Mouse (Mus musculus) spleen, postnatal 36 days (tissue): ENCODE data around the gene Itfg1.
"Not testable (repeated sequence)": the region's sequence is repeated elsewhere in the genome, so short reads cannot be mapped to it uniquely, and the experiment has no call there.

Experiments
- DNase-seq, 2 experiments: peaks; one replicate each; pipeline ENCODE4 v3.0.0; 2022; ENCODE audit warnings: low spot score in 2 of 2, mixed read lengths in 1 of 2

Gene Itfg1

DNA sequence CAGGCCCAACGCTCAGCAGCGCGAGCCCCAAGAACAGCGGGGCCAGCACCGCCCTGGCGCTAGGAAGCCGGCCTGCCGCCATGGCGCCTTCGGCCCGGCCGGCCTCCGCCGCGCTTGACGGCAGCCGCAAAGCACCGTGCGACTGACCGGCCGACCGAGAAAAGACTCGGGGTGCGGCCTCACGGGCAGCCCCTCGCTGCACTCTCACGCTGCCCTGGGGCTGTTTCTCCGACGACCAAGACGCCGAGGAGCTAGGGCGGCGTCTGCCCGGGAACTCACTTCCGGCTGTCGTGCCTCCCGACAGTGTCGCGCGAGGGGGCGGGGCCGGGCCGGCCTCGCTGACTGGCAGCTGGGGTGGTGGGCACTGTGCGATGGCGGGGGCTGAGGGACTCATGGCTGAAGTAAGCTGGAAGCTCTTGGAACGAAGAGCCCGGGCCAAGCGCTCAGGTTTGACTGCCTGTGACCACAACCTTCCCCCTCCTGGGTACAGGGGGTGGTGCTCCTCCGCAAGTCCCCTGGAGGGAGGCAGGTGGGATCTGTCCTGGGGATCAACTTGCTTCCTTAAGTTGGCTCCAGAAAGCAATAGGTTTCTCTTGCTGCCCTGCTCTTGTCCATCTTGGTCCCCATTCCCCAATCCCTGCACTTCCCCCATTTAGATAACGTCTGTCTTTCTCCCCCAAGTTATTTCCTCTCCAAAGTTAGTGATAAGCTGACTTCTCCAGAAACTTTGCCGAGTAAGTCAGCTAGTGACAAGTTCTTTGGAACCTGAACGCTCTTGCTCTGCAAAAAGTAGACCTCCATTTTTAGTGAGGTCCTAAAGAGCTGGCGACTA lies at the start of gene Itfg1, which contains the start of gene Phkb:
TSS of gene Itfg1 (minus strand) at position 265 of the 832 bp plus-strand sequence.
TSS of gene Phkb (plus strand) at position 303 of the 832 bp plus-strand sequence.
- peak; percentile 84 to 85 for DNase-seq

DNA sequence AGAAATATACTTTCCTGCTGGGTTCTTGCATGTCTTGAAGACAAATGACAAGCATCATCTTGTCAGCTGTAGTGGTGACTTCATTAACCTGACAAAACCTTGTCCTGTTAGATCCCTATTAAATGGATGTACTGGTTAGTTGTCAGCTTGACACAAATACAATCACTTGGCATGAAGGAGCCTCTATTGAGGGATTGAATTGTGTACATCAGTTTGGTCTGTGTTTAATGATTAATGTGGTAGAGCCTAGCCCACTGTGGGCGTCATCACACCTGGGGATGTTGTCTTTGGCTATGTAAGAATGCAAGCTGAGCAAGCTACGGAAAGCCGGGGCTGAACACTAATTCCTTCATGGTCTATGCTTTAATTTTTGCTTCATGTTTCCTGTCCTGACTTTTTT lies 44.1 kb upstream of the Itfg1 start:
- DNase-seq = no peak

DNA sequence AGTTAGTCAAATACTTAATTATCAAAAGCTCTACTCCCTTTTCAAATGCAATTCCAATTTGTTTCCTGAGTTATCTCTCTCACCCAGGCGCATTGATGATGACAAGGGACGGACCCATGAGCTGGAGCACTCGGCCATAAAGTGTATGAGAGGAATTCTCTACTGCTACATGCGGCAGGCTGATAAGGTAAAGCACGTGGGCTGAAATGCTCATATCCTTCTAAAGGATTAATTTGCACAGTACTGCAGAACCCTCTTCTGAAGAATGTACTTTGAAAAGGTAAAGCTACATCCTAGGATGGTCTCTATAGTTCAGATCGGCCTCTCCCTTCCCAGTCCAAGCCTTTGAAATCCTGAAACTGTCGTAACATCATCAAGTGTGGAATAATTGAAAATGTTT lies 38.9 kb upstream of the Itfg1 start:
- DNase-seq = no peak

DNA sequence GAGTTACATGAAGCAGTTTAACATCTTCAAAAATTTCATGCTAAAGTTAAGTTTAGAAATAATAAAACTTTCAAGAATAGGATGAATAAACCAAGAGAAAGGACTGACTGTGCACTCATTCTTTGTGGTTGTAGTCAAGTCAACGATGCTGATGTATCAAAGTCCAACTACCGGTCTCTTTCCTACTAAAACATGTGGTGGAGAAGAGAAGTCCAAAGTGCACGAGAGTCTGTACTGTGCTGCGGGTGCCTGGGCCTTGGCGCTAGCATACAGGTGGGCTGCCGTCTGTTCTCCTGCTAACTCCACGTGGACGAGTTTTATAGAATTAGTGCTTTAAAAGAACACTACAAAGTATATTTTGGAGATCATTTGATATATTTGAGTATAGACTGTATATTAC lies 37.3 kb upstream of the Itfg1 start:
- DNase-seq = no peak

DNA sequence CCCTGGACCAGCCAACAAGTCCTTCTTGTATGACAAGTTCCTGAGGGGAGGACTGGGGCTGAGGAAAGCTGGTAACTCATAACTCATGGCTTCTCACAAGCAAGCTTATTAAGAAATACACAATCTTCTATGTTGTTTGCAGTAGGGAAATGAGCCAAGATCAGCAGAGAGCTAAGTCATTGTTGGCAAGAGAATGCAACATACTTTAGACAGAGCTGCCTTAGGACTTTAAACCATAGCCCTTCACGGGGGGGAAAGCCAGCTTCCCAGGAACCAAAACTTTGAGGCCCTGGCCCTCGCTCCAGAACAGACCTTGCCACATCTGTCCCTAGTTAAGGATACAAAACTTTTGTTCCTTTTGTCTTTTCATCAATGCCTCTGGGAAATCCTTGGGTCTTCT lies 30.9 kb upstream of the Itfg1 start:
- DNase-seq = no peak

DNA sequence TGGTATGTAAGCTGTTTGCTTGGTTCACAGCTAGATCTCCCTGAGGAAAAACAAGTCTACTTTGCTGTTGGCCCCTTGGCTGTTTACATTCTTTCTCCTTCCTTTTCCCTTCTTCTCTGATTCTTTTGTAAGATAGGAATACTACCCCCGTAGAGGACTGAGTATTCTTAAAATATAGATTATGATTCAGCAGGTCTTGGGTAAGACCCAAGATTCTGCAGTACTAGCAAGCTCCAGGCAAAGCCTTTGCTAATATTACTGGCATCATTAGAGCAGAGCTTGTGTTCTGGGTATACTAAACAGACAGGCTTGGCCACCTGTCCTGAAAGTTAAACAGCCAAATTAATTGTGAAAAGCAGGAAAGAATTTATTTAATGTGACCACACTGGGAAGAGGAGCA lies 21.7 kb upstream of the Itfg1 start:
- no peak for DNase-seq

DNA sequence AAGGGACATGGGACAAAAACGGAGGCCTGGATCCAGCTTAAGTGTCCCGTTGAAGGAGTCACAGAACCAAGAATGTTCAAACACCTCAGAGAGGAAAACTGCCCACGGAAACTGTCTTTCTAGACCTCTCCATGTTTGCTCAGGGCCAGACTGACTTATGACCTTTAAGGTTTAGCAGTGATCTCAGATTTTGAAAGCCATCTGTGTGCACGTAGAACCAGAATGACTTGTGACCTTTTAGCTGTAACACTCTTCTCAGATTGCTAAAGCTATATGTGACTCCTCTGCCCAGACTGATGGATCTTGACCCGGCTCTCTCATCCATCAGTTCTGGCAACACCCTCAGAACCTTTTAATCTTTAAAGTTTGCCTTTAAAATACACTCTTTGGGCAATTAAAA lies 19.9 kb upstream of the Itfg1 start:
- no peak for DNase-seq

DNA sequence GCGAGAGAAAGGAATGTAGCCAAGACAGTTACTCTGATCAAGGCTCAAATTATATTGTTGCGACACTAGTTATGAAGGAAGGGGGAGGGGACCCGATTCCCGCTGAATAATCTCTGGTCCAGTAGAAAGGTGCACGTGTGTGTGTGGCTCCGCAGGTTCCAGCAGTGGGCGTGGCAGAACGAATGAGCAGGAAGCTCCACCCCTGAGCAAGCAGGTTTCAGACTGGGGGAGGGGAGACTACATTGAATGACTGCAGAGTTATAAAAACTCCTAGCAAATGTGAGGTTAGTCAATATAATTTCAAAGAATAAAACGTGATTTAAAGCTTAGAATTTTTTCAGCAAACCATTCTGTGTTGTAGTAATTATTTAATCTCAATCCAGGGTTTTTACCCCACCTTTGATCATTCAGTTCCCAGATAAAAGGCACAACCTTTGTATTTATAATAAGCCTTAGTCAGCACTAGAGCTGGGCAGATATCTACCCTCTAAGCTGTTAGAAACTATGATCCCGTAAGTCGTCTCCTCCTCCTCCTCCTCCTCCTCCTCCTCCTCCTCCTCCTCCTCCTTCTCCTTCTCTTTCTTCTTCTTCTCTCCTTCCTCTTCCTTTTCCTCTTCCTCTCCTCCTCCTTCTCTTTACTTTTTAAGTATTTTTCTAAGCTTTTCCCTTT lies 16.6 kb upstream of the Itfg1 start:
- not testable (repeated sequence) for DNase-seq

DNA sequence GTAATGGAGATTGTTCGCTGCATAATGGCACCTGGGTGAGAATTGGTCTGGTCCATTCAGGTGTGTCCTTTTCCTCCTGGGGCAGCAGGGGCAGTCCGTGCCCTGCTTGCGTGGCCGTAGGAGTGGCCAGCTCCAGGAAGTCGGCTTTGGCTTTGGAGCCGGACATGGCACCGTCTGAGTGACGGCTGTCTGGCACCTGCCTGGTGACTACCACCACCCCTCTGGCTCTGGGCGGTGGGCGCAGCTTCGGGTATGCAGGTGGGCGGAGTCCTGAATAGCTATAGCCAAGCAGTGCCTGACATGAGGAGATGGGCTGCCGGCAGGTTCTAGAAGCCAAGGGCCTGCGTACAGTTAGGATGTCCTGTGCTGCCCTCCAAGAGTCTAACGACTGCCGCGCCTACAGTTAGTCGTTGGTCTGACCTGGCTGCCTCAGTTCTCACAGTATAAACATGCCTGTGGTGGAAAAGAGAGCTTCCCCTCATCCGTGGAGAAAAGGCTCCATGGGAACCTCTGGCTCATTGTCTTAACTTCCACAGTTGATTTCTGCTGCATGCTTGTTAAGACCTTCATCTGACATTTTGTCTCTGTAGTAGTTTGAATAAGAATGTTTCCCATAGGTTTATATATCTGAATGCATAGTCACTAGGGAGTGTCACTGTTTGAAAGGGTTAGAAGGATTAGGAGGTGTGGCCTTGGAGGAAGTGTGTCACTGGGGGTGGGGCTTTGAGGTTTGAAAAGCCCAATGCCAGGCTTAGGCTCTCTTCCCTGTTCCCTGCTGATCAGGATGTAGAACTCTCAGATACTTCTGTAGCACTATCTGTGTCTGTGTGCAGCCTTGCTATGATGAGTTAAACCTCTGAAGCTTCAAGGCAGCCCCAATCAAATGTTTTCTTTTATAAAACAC lies 13.8 kb upstream of the Itfg1 start:
- DNase-seq = no peak

DNA sequence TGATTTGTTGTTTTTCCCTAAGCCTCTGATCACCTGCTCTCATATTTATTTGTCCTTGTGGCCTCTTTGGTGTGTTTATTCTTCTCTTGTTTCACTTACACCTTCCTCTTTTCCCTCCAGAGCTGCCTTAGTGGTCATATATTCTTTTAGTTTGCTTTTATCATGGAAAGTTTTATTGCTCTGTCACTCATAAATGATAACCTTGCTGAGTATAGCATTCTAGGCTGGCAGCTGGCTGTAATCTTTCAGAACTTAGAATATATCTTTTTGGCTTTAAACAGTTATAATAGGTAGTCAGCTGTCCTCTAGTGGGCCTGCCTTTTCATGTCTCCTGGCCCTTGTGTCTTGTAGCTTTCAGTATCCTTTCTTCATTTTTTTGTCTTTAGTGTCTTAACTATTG lies 5.2 kb upstream of the Itfg1 start:
- DNase-seq = no peak

DNA sequence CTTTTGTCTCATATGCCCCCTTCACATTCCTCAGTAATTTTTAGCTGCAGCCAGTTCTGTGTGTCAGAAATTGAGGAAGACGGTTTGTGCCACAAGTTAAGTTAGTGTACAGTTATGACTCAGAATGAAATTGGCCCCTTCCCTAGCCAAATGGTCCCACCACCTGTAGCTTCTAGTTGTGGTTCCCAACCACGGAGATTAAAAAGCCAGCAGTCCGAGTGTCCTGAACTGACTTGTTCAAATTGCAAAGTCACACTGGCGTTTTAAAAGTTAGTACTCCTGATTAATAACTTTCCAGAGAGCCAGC lies 721 bp upstream of the Itfg1 start:
- peak in 1 of 2 experiments; percentile 8 for DNase-seq

DNA sequence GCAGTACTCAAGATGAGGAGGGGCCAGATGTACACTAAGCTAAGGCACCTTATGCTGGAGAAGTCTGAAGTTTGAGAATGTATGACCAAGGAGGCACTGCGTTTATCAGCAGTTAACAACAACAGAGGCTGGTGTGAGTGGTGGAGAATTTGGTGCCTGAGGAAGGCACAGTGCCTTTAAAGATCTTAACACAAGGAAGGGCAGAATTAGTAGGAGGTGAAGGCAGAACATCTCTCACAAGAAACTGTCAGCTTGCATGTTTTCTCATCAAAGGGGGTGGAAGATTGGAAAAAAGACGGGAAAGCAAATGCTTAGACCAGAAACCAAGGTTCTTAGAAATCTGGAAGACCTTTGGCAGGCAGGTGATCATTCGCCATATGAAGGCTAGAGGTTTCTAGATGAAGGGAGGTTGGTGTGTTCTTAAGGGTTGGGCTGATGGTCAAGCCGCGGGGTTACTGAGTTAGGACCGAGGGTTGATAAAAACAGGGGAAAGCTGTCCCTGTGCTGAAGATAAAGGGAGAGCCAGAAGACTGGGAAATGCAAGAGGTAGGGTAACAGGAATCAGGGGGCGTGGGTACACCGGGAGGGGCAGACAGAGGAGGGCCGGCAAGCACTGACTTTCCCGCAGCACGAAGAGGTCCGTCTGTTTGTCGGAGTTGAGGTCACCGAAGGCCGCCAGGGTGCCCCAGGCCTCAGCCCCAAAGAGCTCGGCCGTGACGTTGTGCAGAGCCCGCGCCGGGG lies 635 bp downstream of the Itfg1 start:
- no peak for DNase-seq

DNA sequence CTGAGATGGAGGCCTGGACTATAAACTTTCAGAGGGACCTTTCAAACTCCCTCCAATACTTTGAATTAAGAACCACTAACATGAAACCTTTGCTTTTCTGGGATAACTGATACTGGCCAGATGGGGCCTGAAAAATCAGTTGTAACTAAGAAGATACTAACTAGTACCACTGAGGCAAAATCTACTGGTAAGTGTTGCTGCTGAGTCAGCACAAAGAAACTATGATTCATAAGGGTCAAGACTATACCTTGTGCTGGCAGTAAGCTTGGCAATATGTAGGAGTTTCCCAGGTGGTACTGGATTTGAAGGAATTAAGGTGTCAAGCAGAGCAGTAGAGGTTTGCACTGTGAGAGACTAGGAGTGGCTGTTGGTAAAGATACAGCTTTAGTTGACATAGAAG lies 27.1 kb downstream of the Itfg1 start:
- no peak for DNase-seq

DNA sequence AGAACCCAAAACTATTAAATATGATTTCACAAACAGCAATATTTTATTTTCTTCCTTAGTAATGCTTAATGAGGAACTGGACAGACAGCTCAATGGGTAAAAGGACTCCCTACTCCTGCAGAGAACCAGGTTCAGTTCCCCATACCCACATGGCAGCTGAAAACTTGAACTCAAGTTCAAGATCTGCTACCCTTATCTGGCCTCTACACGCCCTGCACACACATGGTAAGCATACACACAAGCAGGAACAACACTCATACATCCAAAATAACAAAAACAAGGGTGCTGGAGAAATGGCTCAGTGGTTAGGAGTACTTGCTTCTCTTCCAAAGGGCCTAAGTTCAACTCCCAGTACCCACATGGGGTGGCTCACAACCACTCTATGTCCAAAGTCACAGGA lies 39.3 kb downstream of the Itfg1 start:
- DNase-seq = no peak

DNA sequence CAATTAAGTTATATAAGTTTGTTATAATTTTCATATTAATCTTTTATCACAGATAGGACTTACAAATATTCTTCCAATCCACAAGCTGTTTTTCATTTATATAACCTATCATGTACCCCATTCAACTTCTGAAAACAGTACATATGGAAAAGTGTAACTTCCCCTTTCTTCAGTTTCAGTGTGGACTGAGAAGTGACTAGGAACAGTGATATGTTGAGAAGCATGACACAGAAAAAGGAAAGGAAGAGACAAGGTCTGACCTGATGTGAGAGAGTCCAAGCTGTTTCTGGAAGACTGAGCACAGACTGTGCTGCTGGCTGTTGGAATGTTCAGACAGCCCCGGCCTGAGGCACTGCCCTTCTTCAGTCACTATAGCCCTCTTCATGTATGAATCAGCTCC lies 40.6 kb downstream of the Itfg1 start:
- DNase-seq = no peak

DNA sequence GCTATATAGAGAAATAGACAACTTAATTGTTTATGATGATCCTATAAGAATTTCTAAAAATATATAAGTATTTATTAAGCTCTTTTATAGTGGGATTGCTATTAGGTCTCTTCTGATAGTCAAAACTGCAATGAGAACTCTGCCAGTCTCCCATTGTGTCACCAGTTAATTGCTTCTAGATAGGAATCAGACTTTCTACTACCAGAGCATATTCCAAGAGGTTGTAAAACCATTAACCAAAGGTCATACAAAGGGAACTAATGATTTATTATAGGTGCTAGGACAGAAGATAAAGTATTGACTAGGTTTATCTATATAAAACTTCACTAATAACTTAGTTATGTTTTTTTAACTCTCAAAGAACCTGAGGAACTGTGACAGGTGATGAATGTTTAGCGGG lies 44.3 kb downstream of the Itfg1 start:
- DNase-seq = not testable (repeated sequence)

DNA sequence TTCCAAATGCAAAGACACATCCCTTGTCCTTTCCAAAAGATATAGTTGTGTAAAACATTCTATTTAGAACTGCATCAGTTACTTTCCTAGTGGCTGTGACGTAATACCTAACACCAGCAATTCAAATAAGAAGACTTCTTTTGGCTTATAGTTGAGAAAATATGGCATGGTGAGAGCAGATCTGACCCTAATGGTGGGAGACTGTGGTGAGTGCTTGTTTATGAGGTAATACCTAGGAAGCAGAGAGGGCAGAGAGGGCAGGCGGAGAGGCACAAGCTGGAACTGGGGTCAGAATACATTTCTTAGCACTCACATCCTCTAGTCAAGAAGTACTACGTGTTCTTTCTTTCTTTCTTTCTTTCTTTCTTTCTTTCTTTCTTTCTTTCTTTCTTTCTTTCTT lies 52.4 kb downstream of the Itfg1 start:
- no peak for DNase-seq

DNA sequence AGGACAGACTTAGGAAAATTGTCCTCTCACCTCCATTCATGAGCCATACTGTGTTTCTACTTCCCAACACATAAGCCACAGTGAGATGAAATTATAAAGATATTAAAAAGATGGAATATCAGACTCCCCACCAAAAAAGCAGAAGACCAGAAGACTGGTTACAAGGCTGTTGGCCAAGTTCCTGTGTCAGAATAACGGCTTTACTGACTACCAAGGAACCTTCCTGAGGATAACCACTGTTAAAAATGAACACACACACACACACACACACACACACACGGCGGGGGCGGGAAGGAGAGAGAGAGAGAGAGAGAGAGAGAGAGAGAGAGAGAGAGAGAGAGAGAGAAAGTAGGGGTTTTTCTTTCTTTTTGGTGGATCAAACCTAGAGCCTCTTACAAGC lies 52.8 kb downstream of the Itfg1 start:
- no peak for DNase-seq

DNA sequence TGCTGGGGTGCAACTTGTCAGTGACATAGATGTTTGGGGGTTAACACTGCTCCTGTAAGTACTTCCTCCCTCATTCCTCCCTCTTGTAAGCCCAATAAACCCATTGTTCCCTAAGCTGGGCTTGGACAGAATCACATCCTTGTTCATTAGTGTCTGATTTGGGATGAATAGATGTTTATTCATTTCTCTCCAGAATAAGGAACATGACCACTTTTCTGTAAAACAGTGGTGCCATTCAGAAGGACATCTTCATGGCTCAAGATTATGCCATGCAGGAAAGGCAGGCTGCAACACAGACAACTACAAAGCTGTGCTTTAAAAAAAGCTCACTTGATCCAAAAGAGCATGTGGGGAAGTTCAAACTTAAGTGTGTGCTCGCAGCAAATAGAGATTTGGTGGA lies 55.2 kb downstream of the Itfg1 start:
- no peak for DNase-seq

DNA sequence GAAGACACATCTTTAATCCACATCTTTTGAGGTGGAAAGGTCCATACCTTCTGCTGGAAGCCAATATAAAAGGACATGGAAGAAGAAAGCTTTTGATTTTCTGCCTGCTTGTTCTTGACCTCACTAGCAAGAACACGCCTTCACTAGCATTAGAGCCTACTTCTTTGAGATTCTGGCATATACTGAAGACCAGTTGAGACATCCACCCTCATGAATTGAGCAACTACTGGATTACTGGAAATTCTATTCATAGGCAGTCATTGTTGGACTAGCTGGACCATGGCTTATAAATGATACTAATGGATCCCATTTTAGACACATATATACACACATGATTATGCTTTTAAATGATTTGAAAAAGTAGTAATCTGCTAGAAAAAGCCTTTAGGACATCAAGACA lies 56.9 kb downstream of the Itfg1 start:
- no peak for DNase-seq

DNA sequence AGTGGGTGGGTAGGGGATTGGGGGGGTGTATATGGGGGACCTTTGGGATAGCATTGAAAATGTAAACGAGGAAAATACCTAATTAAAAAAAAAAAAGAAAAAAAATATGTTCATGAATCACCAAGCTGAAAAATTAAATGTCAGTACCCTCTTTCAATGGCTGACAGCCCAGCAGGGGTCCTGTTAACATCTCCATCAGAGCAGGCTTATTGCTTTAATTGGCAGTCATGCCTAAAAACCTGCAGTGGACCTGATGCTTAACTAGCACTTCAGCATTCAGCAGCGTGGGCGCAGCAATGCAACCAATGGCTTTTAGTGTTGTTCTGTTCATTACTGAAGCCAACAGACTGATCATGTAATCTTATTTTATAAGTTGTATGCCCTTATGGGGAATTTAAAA lies 60.6 kb downstream of the Itfg1 start:
- no peak for DNase-seq

DNA sequence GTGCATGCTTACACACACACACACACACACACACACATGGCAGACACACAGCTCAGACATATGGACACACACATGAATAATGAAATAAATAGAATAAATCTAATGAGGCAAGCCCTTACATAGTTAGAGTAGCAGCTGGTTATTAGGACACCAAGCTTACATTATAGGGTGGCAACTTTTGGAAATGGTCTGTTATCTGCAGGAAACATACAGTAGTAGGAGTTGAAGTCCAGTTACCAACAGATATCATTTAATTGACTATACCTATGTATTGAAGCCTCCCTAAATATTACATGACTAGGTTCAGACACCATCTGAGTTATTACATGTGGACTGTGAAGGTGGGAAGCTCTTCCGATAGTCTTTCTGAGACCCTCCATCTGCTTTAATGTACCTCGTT lies 95.7 kb downstream of the Itfg1 start:
- no peak for DNase-seq
